Mouse (Mus musculus): ENCODE data around the gene 2310046K23Rik. TPM values are rescaled to one million over a fixed set of nuclear protein-coding genes. Genes with fewer than 3 reads are reported as not detected.

Gene 2310046K23Rik
- not detected for polyA plus RNA-seq (2014; fragmentation: Illumina TruSeq; extraction: RNeasy Lipid Tissue Mini Kit (QIAGEN cat#74804); ENCODE audit: insufficient read depth, low read depth, low replicate concordance)

GRCm38 (mm10) chr3:92534411-92534810 is at the start of gene 2310046K23Rik:
2310046K23Rik (minus strand) TSS chr3:92534511.

GRCm38 (mm10) chr3:92573449-92574041 is 39.2 kb upstream of the 2310046K23Rik start, which contains the start of gene Ivl:
Ivl (minus strand) TSS chr3:92573735.

DNA sequence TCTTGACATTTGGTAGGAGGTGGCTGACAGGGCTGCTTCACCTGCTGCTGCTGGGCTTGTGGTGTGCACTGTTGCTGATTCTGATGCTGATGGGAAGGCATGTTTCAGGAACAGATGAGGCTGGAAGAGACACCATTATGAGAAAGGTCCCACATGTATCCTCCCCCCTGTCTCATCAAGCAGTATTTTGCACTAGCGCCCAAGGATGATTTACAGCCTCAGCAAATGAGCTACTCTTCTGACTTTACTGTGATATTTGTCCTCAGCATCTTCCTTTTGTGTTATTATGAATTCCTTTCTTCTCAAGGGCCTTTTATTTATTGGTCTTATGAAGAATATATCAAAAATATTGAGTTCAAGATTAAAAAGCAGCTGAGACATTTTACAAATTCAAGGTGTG is 33.9 kb downstream of the 2310046K23Rik start, which contains the start of gene Sprr4:
Gene Sprr4, minus strand, starts transcription at position 101 of the 400 bp plus-strand sequence.

GRCm38 (mm10) chr3:92485863-92486262 is 48.4 kb downstream of the 2310046K23Rik start, which contains the start of gene Sprr1a:
Sprr1a (minus strand) TSS chr3:92485895.

Other genes starting within 250 kb of the 2310046K23Rik start
- not detected for gene Sprr2a3, start 249.1 kb downstream of the 2310046K23Rik start, polyA plus RNA-seq (2014; fragmentation: Illumina TruSeq; extraction: RNeasy Lipid Tissue Mini Kit (QIAGEN cat#74804); ENCODE audit: insufficient read depth, low read depth, low replicate concordance)
- gene Sprr2b, start 217.9 kb downstream of the 2310046K23Rik start, polyA plus RNA-seq (2014; fragmentation: Illumina TruSeq; extraction: RNeasy Lipid Tissue Mini Kit (QIAGEN cat#74804); ENCODE audit: insufficient read depth, low read depth, low replicate concordance) = not detected
- not detected for gene Sprr2d, start 195.4 kb downstream of the 2310046K23Rik start, polyA plus RNA-seq (2014; fragmentation: Illumina TruSeq; extraction: RNeasy Lipid Tissue Mini Kit (QIAGEN cat#74804); ENCODE audit: insufficient read depth, low read depth, low replicate concordance)
- gene Sprr2e, start 182.4 kb downstream of the 2310046K23Rik start, polyA plus RNA-seq (2014; fragmentation: Illumina TruSeq; extraction: RNeasy Lipid Tissue Mini Kit (QIAGEN cat#74804); ENCODE audit: insufficient read depth, low read depth, low replicate concordance) = not detected
- not detected for gene Sprr2f, start 169.3 kb downstream of the 2310046K23Rik start, polyA plus RNA-seq (2014; fragmentation: Illumina TruSeq; extraction: RNeasy Lipid Tissue Mini Kit (QIAGEN cat#74804); ENCODE audit: insufficient read depth, low read depth, low replicate concordance)
- not detected for gene Sprr2h, start 148.8 kb downstream of the 2310046K23Rik start, polyA plus RNA-seq (2014; fragmentation: Illumina TruSeq; extraction: RNeasy Lipid Tissue Mini Kit (QIAGEN cat#74804); ENCODE audit: insufficient read depth, low read depth, low replicate concordance)
- not detected for gene Sprr2i, start 126.5 kb downstream of the 2310046K23Rik start, polyA plus RNA-seq (2014; fragmentation: Illumina TruSeq; extraction: RNeasy Lipid Tissue Mini Kit (QIAGEN cat#74804); ENCODE audit: insufficient read depth, low read depth, low replicate concordance)
- not detected for gene Sprr2j-ps, start 116.4 kb downstream of the 2310046K23Rik start, polyA plus RNA-seq (2014; fragmentation: Illumina TruSeq; extraction: RNeasy Lipid Tissue Mini Kit (QIAGEN cat#74804); ENCODE audit: insufficient read depth, low read depth, low replicate concordance)
- 3.0 TPM for gene Gm9774, start 105.1 kb downstream of the 2310046K23Rik start, polyA plus RNA-seq (2014; fragmentation: Illumina TruSeq; extraction: RNeasy Lipid Tissue Mini Kit (QIAGEN cat#74804); ENCODE audit: insufficient read depth, low read depth, low replicate concordance)
- gene Sprr2k, start 101.9 kb downstream of the 2310046K23Rik start, polyA plus RNA-seq (2014; fragmentation: Illumina TruSeq; extraction: RNeasy Lipid Tissue Mini Kit (QIAGEN cat#74804); ENCODE audit: insufficient read depth, low read depth, low replicate concordance) = not detected
- gene Sprr1b, start 95.7 kb downstream of the 2310046K23Rik start, polyA plus RNA-seq (2014; fragmentation: Illumina TruSeq; extraction: RNeasy Lipid Tissue Mini Kit (QIAGEN cat#74804); ENCODE audit: insufficient read depth, low read depth, low replicate concordance) = not detected
- gene Sprr3, start 75.8 kb downstream of the 2310046K23Rik start, polyA plus RNA-seq (2014; fragmentation: Illumina TruSeq; extraction: RNeasy Lipid Tissue Mini Kit (QIAGEN cat#74804); ENCODE audit: insufficient read depth, low read depth, low replicate concordance) = not detected
- 3.2 TPM for gene Sprr1a, start 48.6 kb downstream of the 2310046K23Rik start, polyA plus RNA-seq (2014; fragmentation: Illumina TruSeq; extraction: RNeasy Lipid Tissue Mini Kit (QIAGEN cat#74804); ENCODE audit: insufficient read depth, low read depth, low replicate concordance)
- not detected for gene Sprr4, start 34.0 kb downstream of the 2310046K23Rik start, polyA plus RNA-seq (2014; fragmentation: Illumina TruSeq; extraction: RNeasy Lipid Tissue Mini Kit (QIAGEN cat#74804); ENCODE audit: insufficient read depth, low read depth, low replicate concordance)
- gene Ivl, start 39.2 kb upstream of the 2310046K23Rik start, polyA plus RNA-seq (2014; fragmentation: Illumina TruSeq; extraction: RNeasy Lipid Tissue Mini Kit (QIAGEN cat#74804); ENCODE audit: insufficient read depth, low read depth, low replicate concordance) = 0.97 TPM
- gene Smcp, start 54.5 kb upstream of the 2310046K23Rik start, polyA plus RNA-seq (2014; fragmentation: Illumina TruSeq; extraction: RNeasy Lipid Tissue Mini Kit (QIAGEN cat#74804); ENCODE audit: insufficient read depth, low read depth, low replicate concordance) = not detected
- not detected for gene 2210017I01Rik, start 73.0 kb upstream of the 2310046K23Rik start, polyA plus RNA-seq (2014; fragmentation: Illumina TruSeq; extraction: RNeasy Lipid Tissue Mini Kit (QIAGEN cat#74804); ENCODE audit: insufficient read depth, low read depth, low replicate concordance)
- gene Lce6a, start 87.1 kb upstream of the 2310046K23Rik start, polyA plus RNA-seq (2014; fragmentation: Illumina TruSeq; extraction: RNeasy Lipid Tissue Mini Kit (QIAGEN cat#74804); ENCODE audit: insufficient read depth, low read depth, low replicate concordance) = not detected
- gene Lce1a1, start 113.8 kb upstream of the 2310046K23Rik start, polyA plus RNA-seq (2014; fragmentation: Illumina TruSeq; extraction: RNeasy Lipid Tissue Mini Kit (QIAGEN cat#74804); ENCODE audit: insufficient read depth, low read depth, low replicate concordance) = not detected
- gene Lce1b, start 122.4 kb upstream of the 2310046K23Rik start, polyA plus RNA-seq (2014; fragmentation: Illumina TruSeq; extraction: RNeasy Lipid Tissue Mini Kit (QIAGEN cat#74804); ENCODE audit: insufficient read depth, low read depth, low replicate concordance) = not detected
- gene Lce1a2, start 135.8 kb upstream of the 2310046K23Rik start, polyA plus RNA-seq (2014; fragmentation: Illumina TruSeq; extraction: RNeasy Lipid Tissue Mini Kit (QIAGEN cat#74804); ENCODE audit: insufficient read depth, low read depth, low replicate concordance) = not detected
- not detected for gene Lce1c, start 144.7 kb upstream of the 2310046K23Rik start, polyA plus RNA-seq (2014; fragmentation: Illumina TruSeq; extraction: RNeasy Lipid Tissue Mini Kit (QIAGEN cat#74804); ENCODE audit: insufficient read depth, low read depth, low replicate concordance)
- not detected for gene Lce1d, start 152.7 kb upstream of the 2310046K23Rik start, polyA plus RNA-seq (2014; fragmentation: Illumina TruSeq; extraction: RNeasy Lipid Tissue Mini Kit (QIAGEN cat#74804); ENCODE audit: insufficient read depth, low read depth, low replicate concordance)
- gene Lce1e, start 174.6 kb upstream of the 2310046K23Rik start, polyA plus RNA-seq (2014; fragmentation: Illumina TruSeq; extraction: RNeasy Lipid Tissue Mini Kit (QIAGEN cat#74804); ENCODE audit: insufficient read depth, low read depth, low replicate concordance) = not detected
- gene Lce1f, start 185.8 kb upstream of the 2310046K23Rik start, polyA plus RNA-seq (2014; fragmentation: Illumina TruSeq; extraction: RNeasy Lipid Tissue Mini Kit (QIAGEN cat#74804); ENCODE audit: insufficient read depth, low read depth, low replicate concordance) = not detected
- gene Gm38119, start 204.6 kb upstream of the 2310046K23Rik start, polyA plus RNA-seq (2014; fragmentation: Illumina TruSeq; extraction: RNeasy Lipid Tissue Mini Kit (QIAGEN cat#74804); ENCODE audit: insufficient read depth, low read depth, low replicate concordance) = not detected
- not detected for gene Lce1g, start 217.8 kb upstream of the 2310046K23Rik start, polyA plus RNA-seq (2014; fragmentation: Illumina TruSeq; extraction: RNeasy Lipid Tissue Mini Kit (QIAGEN cat#74804); ENCODE audit: insufficient read depth, low read depth, low replicate concordance)
- not detected for gene Lce1h, start 230.6 kb upstream of the 2310046K23Rik start, polyA plus RNA-seq (2014; fragmentation: Illumina TruSeq; extraction: RNeasy Lipid Tissue Mini Kit (QIAGEN cat#74804); ENCODE audit: insufficient read depth, low read depth, low replicate concordance)
- gene Lce1i, start 244.4 kb upstream of the 2310046K23Rik start, polyA plus RNA-seq (2014; fragmentation: Illumina TruSeq; extraction: RNeasy Lipid Tissue Mini Kit (QIAGEN cat#74804); ENCODE audit: insufficient read depth, low read depth, low replicate concordance) = not detected